Mouse (Mus musculus) small intestine, adult 2 months (tissue): ENCODE results near the gene Ago4. TPM values are rescaled to one million over a fixed set of nuclear protein-coding genes. Genes with fewer than 3 reads are reported as not detected.

ENCODE experiments used
- H3K27ac ChIP-seq: fragments of 200-500 bp; 2 replicates; pipeline ENCODE4 v1.5.1; 2012; ENCODE audit warnings: low read depth, low read length, control low read depth, inconsistent platforms; ENCODE audit not compliant: insufficient read depth
- H3K27me3 ChIP-seq: fragments of 200-500 bp; 2 replicates; pipeline ENCODE4 v1.6.1; 2012; ENCODE audit warnings: mild to moderate bottlenecking, moderate library complexity, low read length, inconsistent platforms; ENCODE audit not compliant: control insufficient read depth, insufficient read depth
- H3K36me3 ChIP-seq: fragments of 200-500 bp; 2 replicates; pipeline ENCODE4 v1.6.1; 2012; ENCODE audit warnings: mild to moderate bottlenecking, low read length, control low read depth, inconsistent platforms; ENCODE audit not compliant: control insufficient read depth, insufficient read depth
- H3K4me1 ChIP-seq: fragments of 200-500 bp; 2 replicates; pipeline ENCODE4 v1.6.1; 2012; ENCODE audit warnings: low read length, inconsistent platforms, mixed read lengths; ENCODE audit not compliant: control insufficient read depth, insufficient read depth, insufficient read length
- H3K4me3 ChIP-seq: fragments of 200-500 bp; 2 replicates; pipeline ENCODE4 v1.5.1; 2012; ENCODE audit warnings: low read depth, mild to moderate bottlenecking, control low read depth, inconsistent platforms, low read length, moderate library complexity
- CTCF ChIP-seq: fragments of 200-500 bp; IDR thresholded peaks from 2 replicates; pipeline ENCODE4 v1.5.1; 2012; ENCODE audit warnings: low read depth, mild to moderate bottlenecking, control low read depth, inconsistent platforms, low read length, moderate library complexity, mixed read lengths; ENCODE audit not compliant: insufficient replicate concordance, insufficient read length; ENCODE audit errors: extremely low read depth
- POLR2A ChIP-seq: fragments of 200-500 bp; IDR thresholded peaks from 2 replicates; pipeline ENCODE4 v1.6.1; 2012; ENCODE audit warnings: low read depth, mild to moderate bottlenecking, control low read depth, inconsistent platforms, low read length, moderate library complexity
- WGBS: fragments of 180-500 bp; shearing (Covaris S2); methylation state at CpG from one replicate; pipeline ENCODE4 v1.1.7; 2018; 5-methylcytosine and 5-hydroxymethylcytosine counted together
- polyA plus RNA-seq: library from polyadenylated mRNA; depleted of rRNA; stranded (reverse); fragments of >200 nt; gene quantifications from 2 replicates; pipeline ENCODE4 v1.2.3, GENCODE M21; 2012

Ago4 gene
- polyA plus RNA-seq, 1 experiment, result 0.63 TPM

DNA sequence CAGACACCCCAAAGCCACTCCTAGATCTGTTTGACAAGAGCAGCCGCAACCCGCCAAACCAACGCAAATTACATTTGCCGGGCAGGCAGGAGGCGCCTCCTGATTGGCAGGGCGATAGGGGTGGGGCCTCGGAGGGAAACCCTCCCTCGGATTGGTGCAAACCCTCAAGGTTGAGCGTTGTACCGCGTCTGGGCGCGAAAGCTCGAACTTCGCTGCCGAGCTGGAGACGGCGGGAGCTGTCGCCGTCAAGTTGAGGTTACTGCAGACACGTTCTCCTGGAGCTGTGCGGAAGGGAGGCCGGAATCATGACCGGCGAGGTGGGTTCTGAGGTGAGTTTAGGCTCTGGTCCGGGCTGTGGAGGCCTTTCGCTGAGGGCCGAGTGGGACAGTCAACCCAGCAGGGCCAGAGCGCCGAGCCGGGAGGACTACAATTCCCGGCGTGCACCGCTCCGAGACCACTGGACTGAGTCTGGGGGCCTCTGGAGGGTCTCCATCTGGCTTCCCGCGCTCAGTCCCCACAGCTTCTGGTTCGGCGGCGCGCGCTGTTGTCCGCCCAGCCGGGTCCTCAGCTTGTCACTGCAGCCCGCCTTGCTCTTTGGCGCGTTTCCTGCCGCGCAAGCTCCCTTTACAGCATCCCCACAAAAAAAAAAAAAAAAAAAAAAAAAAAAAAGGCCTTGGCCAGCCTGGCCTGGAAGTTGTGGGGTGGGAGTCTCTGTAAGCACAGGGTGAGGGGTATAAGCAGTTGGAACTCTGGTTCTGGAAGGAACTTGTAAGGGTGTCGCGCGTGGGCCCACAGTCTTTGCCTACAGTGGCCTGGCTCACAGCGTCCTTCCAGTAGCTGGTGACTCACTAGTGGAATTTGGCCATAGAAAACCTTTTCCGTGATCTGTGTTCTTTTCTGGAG lies 23.8 kb upstream of the Ago4 start, which contains the start of gene Clspn:
TSS of gene Clspn (plus strand) at position 127 of the 903 bp plus-strand sequence.
- H3K4me1 ChIP-seq, result no peaks in the 10 kb centered on the region
- H3K27me3 ChIP-seq, result no peaks in the 10 kb centered on the region
- WGBS, result under 1% methylated on average over 54 of the region's 54 CpGs
- peak within 1 kb of the TSS; percentile 75 for H3K4me3 ChIP-seq
- TF ChIP-seq CTCF (no peak), POLR2A (no peak; the same call in 1 of the 2 replicates)
- no peak within 1 kb of the TSS for H3K27ac ChIP-seq
- peaks cover 1% of the 10 kb centered on the region; the same call in 1 of the 2 replicates for H3K36me3 ChIP-seq

DNA sequence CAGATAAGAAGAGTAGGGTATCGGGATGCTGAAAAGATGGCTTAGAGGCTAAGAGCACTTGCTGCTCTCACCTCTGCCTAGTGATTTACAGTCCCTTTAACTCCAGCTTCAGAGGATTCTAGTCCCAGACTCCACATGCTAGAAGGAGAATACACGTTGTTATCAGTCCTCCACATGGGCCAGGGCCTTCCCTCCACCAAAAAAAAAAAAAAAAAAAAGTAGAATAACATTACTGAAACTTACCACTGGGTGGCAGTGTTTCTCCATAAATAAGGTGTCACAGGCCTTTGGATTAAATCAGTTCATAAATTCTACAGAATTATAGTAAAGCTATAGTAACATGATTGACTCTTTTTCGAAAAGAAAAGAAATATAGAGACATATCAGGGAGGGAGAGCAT lies 21.2 kb upstream of the Ago4 start:
- TF ChIP-seq POLR2A, result no peak
- no peak for TF ChIP-seq CTCF
- WGBS, result 33% methylated on average over 3 of the region's 3 CpGs
- H3K4me3 ChIP-seq, result no peak overlapping the region

GRCm38 (mm10) chr4:126553685-126554084 lies 20.4 kb upstream of the Ago4 start:
- Histone ChIP-seq H3K4me3 (no peak overlapping the region), H3K27me3 (no peaks in the 10 kb centered on the region), H3K4me1 (no peaks in the 10 kb centered on the region), H3K27ac (no peak overlapping the region), H3K36me3 (no peaks in the 10 kb centered on the region)
- WGBS, result 85% methylated on average over 1 of the region's 1 CpGs
- TF ChIP-seq CTCF, result no peak
- TF ChIP-seq POLR2A, result no peak

More for the DNA sequence above, 21.2 kb upstream of the Ago4 start:
- H3K36me3 ChIP-seq, result no peaks in the 10 kb centered on the region
- no peaks in the 10 kb centered on the region for H3K4me1 ChIP-seq
- H3K27ac ChIP-seq, result no peak overlapping the region
- no peaks in the 10 kb centered on the region for H3K27me3 ChIP-seq

GRCm38 (mm10) chr4:126553105-126553504 lies 19.8 kb upstream of the Ago4 start:
- Histone ChIP-seq H3K27ac (no peak overlapping the region), H3K27me3 (no peaks in the 10 kb centered on the region), H3K4me1 (no peaks in the 10 kb centered on the region), H3K36me3 (no peaks in the 10 kb centered on the region), H3K4me3 (no peak overlapping the region)
- TF ChIP-seq POLR2A, result no peak
- no peak for TF ChIP-seq CTCF
- WGBS, result 48% methylated on average over 8 of the region's 8 CpGs

DNA sequence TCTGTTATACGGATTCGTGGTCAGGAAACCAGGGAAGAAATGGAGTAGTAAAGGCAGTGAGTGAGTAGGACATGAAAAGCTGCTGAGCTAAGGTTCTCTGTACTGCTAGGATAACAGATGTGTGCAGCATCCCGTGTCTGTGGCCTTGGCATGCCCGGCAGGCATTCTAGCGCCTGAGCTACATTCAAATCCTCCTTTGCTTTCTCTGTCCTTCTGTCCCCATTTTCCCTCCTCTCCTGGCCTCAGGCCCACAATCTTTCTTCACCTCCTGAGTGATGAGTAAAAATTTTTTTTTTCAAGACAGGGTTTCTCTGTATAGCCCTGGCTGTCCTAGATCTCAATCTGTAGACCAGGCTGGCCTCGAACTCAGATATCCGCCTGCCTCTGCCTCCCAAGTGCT lies 18.9 kb upstream of the Ago4 start:
- Histone ChIP-seq H3K4me1 (no peaks in the 10 kb centered on the region), H3K27me3 (no peaks in the 10 kb centered on the region), H3K27ac (no peak overlapping the region), H3K4me3 (no peak overlapping the region), H3K36me3 (no peaks in the 10 kb centered on the region)
- TF ChIP-seq POLR2A (no peak), CTCF (no peak)
- WGBS, result 79% methylated on average over 7 of the region's 7 CpGs

GRCm38 (mm10) chr4:126546183-126546582 lies 12.9 kb upstream of the Ago4 start:
- no peak for TF ChIP-seq POLR2A
- no peak for TF ChIP-seq CTCF
- H3K27ac ChIP-seq, result no peak overlapping the region
- no peaks in the 10 kb centered on the region for H3K4me1 ChIP-seq
- no peak overlapping the region for H3K4me3 ChIP-seq
- WGBS, result 73% methylated on average over 2 of the region's 2 CpGs
- H3K36me3 ChIP-seq, result no peaks in the 10 kb centered on the region
- no peaks in the 10 kb centered on the region for H3K27me3 ChIP-seq

DNA sequence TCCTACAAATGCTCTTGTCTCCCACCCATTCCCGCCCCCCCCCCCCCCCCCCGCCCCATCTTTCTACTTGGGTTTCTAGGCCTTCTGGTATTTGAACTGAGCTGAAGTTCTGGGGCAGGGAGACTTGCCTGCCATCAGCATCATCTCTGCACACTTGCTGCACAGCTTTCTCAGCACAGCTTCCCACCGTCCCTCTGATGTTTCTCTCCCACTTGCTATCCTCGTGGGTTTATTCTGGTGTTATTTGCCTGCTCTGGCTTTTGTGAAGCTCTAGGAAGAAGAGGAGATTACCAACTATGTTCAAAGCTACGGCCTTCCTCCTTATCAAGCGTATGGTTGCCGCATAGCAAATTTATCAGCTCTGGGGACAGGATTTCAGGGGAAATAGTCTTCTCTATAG lies 12.4 kb upstream of the Ago4 start:
- no peaks in the 10 kb centered on the region for H3K36me3 ChIP-seq
- no peak overlapping the region for H3K27ac ChIP-seq
- H3K4me1 ChIP-seq, result no peaks in the 10 kb centered on the region
- WGBS, result 78% methylated on average over 5 of the region's 7 CpGs
- H3K27me3 ChIP-seq, result no peaks in the 10 kb centered on the region
- H3K4me3 ChIP-seq, result no peak overlapping the region
- TF ChIP-seq POLR2A (no peak), CTCF (no peak)
